Mouse (Mus musculus) lung, postnatal 0 days (tissue): ENCODE measurements at regions not wholly inside any gene's neighbourhood (a gene's known extent, or its start where the extent isn't known, plus 50 kb on each side); places are given as distances from the start of the nearest gene placed in this dataset. TPM values are rescaled to one million over a fixed set of nuclear protein-coding genes. Genes with fewer than 3 reads are reported as not detected.

Source experiments
- ATAC-seq: fragments of 200-750 bp; cut with Nextera tagmentation; 2 replicates; pipeline ENCODE4 v1.8.0; 2017; ENCODE audit warnings: moderate library complexity
- DNase-seq: peaks from one replicate; pipeline ENCODE4 v3.0.0-alpha.2; 2016; ENCODE audit warnings: low spot score
- H3K27ac ChIP-seq: fragments of 300-500 bp; sonication (generic); 2 replicates; pipeline ENCODE4 v1.5.1; 2014; ENCODE audit warnings: antibody characterized with exemption, mild to moderate bottlenecking, low read length, mixed read lengths
- H3K27me3 ChIP-seq: fragments of 300-500 bp; sonication (generic); replicated peaks from 2 replicates; pipeline ENCODE4 v1.6.1; 2014; ENCODE audit warnings: low read length, mixed read lengths; ENCODE audit not compliant: insufficient read depth
- H3K36me3 ChIP-seq: fragments of 300-500 bp; sonication (generic); 2 replicates; pipeline ENCODE4 v1.6.1; 2014; ENCODE audit warnings: low read length, mixed read lengths; ENCODE audit not compliant: insufficient read depth
- H3K4me1 ChIP-seq: fragments of 300-500 bp; sonication (generic); 2 replicates; pipeline ENCODE4 v1.6.1; 2014; ENCODE audit warnings: antibody characterized with exemption, low read depth, low read length, mixed read lengths; ENCODE audit not compliant: insufficient read depth
- H3K4me2 ChIP-seq: fragments of 300-500 bp; sonication (generic); replicated peaks from 2 replicates; pipeline ENCODE4 v1.6.1; 2014; ENCODE audit warnings: low read depth, mild to moderate bottlenecking, low read length, moderate library complexity, mixed read lengths
- H3K4me3 ChIP-seq: fragments of 300-500 bp; sonication (generic); 2 replicates; pipeline ENCODE4 v1.5.1; 2014; ENCODE audit warnings: low read depth, low read length
- H3K9ac ChIP-seq: fragments of 300-500 bp; sonication (generic); replicated peaks from 2 replicates; pipeline ENCODE4 v1.6.1; 2014; ENCODE audit warnings: low read depth, mild to moderate bottlenecking
- H3K9me3 ChIP-seq: fragments of 300-500 bp; sonication (generic); 2 replicates; pipeline ENCODE4 v1.6.1; 2016; ENCODE audit warnings: low read length, mixed read lengths
- CTCF ChIP-seq: IDR thresholded peaks from 2 replicates; pipeline ENCODE4 v1.5.1; 2016; ENCODE audit warnings: antibody characterized with exemption, mild to moderate bottlenecking
- EP300 ChIP-seq: IDR thresholded peaks from 2 replicates; pipeline ENCODE4 v1.6.1; 2016; ENCODE audit warnings: antibody characterized with exemption, mild to moderate bottlenecking, control low read depth
- WGBS: fragments of 180-500 bp; shearing (Covaris S2); extraction: QIAGEN DNeasy Blood & Tissue Kit; methylation state at CpG from one replicate; pipeline ENCODE4 v1.1.7; 2014; 5-methylcytosine and 5-hydroxymethylcytosine counted together
- microRNA-seq: library from miRNA; unstranded; fragments of <30 nt; microRNA quantifications from one replicate; pipeline ENCODE4, GENCODE M21; 2016

- Histone ChIP-seq H3K9me3 (peaks cover 21% of the 10 kb centered on the region), H3K4me2 (no peak overlapping the region), H3K36me3 (no peaks in the 10 kb centered on the region), H3K27ac (no peak overlapping the region), H3K4me1 (no peaks in the 10 kb centered on the region), H3K27me3 (no peaks in the 10 kb centered on the region), H3K9ac (no peak overlapping the region), H3K4me3 (no peak overlapping the region)
- DNase-seq (no peak), ATAC-seq (no peak)
- 79% methylated on average over 2 of the region's 2 CpGs for WGBS
- TF ChIP-seq CTCF (no peak), EP300 (no peak)
Observed at GRCm38 (mm10) chr16:3273427-3273826, 317.4 kb upstream of the Olfr161 start.

Small RNA genes in the stretch of these regions (microRNA-seq; reads per million reads assigned to microRNA genes)
- not detected for gene Gm23215
